Mouse (Mus musculus) ES-E14 (cell line): ENCODE results near the gene Dmxl2. TPM values are rescaled to one million over a fixed set of nuclear protein-coding genes. Genes with fewer than 3 reads are reported as not detected.

Source experiments
- DNase-seq: peaks from one replicate; pipeline ENCODE4 v3.0.0-alpha.2; 2013; ENCODE audit warnings: low read depth, low spot score
- H3K27ac ChIP-seq: 2 replicates; pipeline ENCODE4 v1.5.1; 2012; ENCODE audit warnings: low read depth, mild to moderate bottlenecking, low read length, moderate library complexity, mixed read lengths; ENCODE audit not compliant: poor library complexity, insufficient read depth, severe bottlenecking
- H3K36me3 ChIP-seq: 2 replicates; pipeline ENCODE4 v1.6.1; 2012; ENCODE audit warnings: mild to moderate bottlenecking, low read length, moderate library complexity, mixed read lengths; ENCODE audit not compliant: control insufficient read depth, poor library complexity, insufficient read depth, severe bottlenecking
- H3K4me1 ChIP-seq, 2 experiments: fragments of 150-350 bp in 1 of 2; sonication (generic) in 1 of 2; 2 replicates each; pipeline ENCODE4 v1.6.1; 2012; ENCODE audit warnings: low read length in 2 of 2, mild to moderate bottlenecking in 1 of 2, mixed read lengths in 1 of 2; ENCODE audit not compliant: control insufficient read depth in 2 of 2, insufficient read depth in 2 of 2, poor library complexity in 1 of 2
- H3K4me3 ChIP-seq, 2 experiments: fragments of 150-350 bp in 1 of 2; sonication (generic) in 1 of 2; 2 replicates each; pipeline ENCODE4 v1.5.1; 2012; ENCODE audit warnings: low read length in 2 of 2, low read depth in 1 of 2, mild to moderate bottlenecking in 1 of 2, mixed read lengths in 1 of 2; ENCODE audit not compliant: insufficient read depth in 1 of 2, poor library complexity in 1 of 2, severe bottlenecking in 1 of 2
- H3K9ac ChIP-seq: 2 replicates; pipeline ENCODE4 v1.6.1; 2012; ENCODE audit warnings: low read depth, mild to moderate bottlenecking, low read length, mixed read lengths; ENCODE audit not compliant: poor library complexity, insufficient read depth, severe bottlenecking
- H3K9me3 ChIP-seq: fragments of 150-350 bp; sonication (generic); 2 replicates; pipeline ENCODE4 v1.6.1; 2012; ENCODE audit warnings: low read depth, mild to moderate bottlenecking, low read length; ENCODE audit not compliant: control insufficient read depth, insufficient read depth
- CHD2 ChIP-seq: IDR thresholded peaks from 2 replicates; pipeline ENCODE4 v1.6.1; 2014; ENCODE audit warnings: mild to moderate bottlenecking, low read depth, low read length, inconsistent platforms
- HCFC1 ChIP-seq: IDR thresholded peaks from 2 replicates; pipeline ENCODE4 v1.6.1; 2012; ENCODE audit warnings: low read length, inconsistent platforms, borderline replicate concordance; ENCODE audit not compliant: insufficient read depth
- MAFK ChIP-seq: IDR thresholded peaks from 2 replicates; pipeline ENCODE4 v1.6.1; 2014; ENCODE audit warnings: mild to moderate bottlenecking, low read depth, low read length, inconsistent platforms; ENCODE audit not compliant: insufficient read depth
- ZC3H11A ChIP-seq: IDR thresholded peaks from 2 replicates; pipeline ENCODE4 v1.6.1; 2012; ENCODE audit warnings: low read depth, mild to moderate bottlenecking, inconsistent platforms, low read length, borderline replicate concordance
- ZNF384 ChIP-seq: IDR thresholded peaks from 2 replicates; pipeline ENCODE4 v1.6.1; 2012; ENCODE audit warnings: low read depth, low read length, inconsistent platforms
- in situ Hi-C, 2 experiments: fragments of 600-800 bp; cut with MboI; formaldehyde crosslinking; loops; one replicate each; pipeline ENCODE4 v1.15.1; 2025; ENCODE audit warnings: low sequenced_read_pairs in 2 of 2, inconsistent platforms in 1 of 2; ENCODE audit not compliant: unreplicated experiment in 2 of 2
- total RNA-seq: library from RNA; depleted of rRNA; stranded (reverse); fragments of 300-350 nt; gene quantifications from 2 replicates; pipeline ENCODE4 v1.2.3, GENCODE M21; 2012

The Dmxl2 gene
- total RNA-seq, 1 experiment = 11.6 TPM

DNA sequence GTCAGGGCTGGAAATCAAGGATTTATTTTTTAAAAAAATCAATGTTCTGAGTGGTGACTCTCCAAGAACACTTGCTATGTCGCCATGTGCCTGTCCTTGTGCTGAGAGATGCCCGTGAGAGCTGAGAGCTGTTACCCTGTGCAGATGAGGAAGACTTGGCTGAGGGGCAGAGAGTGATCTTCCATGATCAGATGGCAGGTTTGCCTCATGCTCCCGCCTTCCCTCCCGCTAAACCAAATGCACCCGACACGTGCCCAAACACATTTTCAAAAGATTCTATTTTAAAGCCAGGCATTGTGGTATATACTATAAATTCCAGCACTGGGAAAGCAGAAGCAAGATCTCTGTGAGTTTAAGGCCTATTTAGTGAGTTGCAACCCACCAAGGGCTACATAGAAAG is 29.4 kb upstream of the Dmxl2 start:
- Histone ChIP-seq H3K9ac (no peak overlapping the region), H3K27ac (no peak overlapping the region), H3K36me3 (no peaks in the 10 kb centered on the region), H3K4me1 (no peaks in the 10 kb centered on the region), H3K9me3 (no peaks in the 10 kb centered on the region), H3K4me3 (no peak overlapping the region)
- no peak for TF ChIP-seq MAFK
- no peak for TF ChIP-seq ZC3H11A
- TF ChIP-seq CHD2 = no peak
- TF ChIP-seq ZNF384 = no peak
- TF ChIP-seq HCFC1 = no peak
- DNase-seq = no peak
- in situ Hi-C loops = no loop called here

DNA sequence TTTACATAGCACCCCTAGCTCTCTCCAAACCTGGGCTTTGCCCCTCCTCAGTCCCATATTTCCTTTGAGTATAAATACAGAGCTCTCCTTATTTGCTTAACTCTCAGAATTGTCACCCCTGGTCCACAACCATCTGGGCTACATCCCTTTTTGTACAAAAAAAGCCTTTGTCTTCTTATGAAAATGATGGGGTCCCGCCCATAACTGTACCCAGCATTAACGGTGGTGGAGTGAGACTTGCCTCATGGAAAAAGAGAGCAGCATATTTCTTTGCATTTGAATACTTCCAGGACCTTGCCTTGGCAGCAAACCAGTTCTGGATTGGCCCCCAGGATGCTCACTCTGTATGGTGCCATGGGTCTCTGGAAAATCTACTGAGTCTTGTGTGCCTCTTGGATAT is 28.5 kb upstream of the Dmxl2 start:
- H3K9me3 ChIP-seq = no peaks in the 10 kb centered on the region
- H3K4me1 ChIP-seq = no peaks in the 10 kb centered on the region
- H3K36me3 ChIP-seq = no peaks in the 10 kb centered on the region
- H3K27ac ChIP-seq = no peak overlapping the region
- DNase-seq = no peak
- no peak overlapping the region for H3K9ac ChIP-seq
- in situ Hi-C loops = no loop called here
- TF ChIP-seq CHD2 = no peak
- no peak for TF ChIP-seq MAFK
- no peak for TF ChIP-seq ZC3H11A
- TF ChIP-seq HCFC1 = no peak
- TF ChIP-seq ZNF384 = no peak
- no peak overlapping the region for H3K4me3 ChIP-seq

GRCm38 (mm10) chr9:54527694-54528093 is 26.3 kb upstream of the Dmxl2 start:
- Histone ChIP-seq H3K4me1 (no peaks in the 10 kb centered on the region), H3K4me3 (no peak overlapping the region), H3K9ac (no peak overlapping the region), H3K9me3 (no peaks in the 10 kb centered on the region), H3K27ac (no peak overlapping the region), H3K36me3 (no peaks in the 10 kb centered on the region)
- no peak for DNase-seq
- in situ Hi-C loops = no loop called here
- TF ChIP-seq ZC3H11A (no peak), MAFK (no peak), ZNF384 (no peak), CHD2 (no peak), HCFC1 (no peak)

GRCm38 (mm10) chr9:54520286-54520685 is 18.9 kb upstream of the Dmxl2 start:
- in situ Hi-C loops = no loop called here
- Histone ChIP-seq H3K9me3 (no peaks in the 10 kb centered on the region), H3K4me1 (no peaks in the 10 kb centered on the region), H3K36me3 (no peaks in the 10 kb centered on the region), H3K27ac (no peak overlapping the region), H3K4me3 (no peak overlapping the region), H3K9ac (no peak overlapping the region)
- TF ChIP-seq ZC3H11A = no peak
- no peak for TF ChIP-seq MAFK
- no peak for TF ChIP-seq HCFC1
- TF ChIP-seq CHD2 = no peak
- no peak for TF ChIP-seq ZNF384
- no peak for DNase-seq

DNA sequence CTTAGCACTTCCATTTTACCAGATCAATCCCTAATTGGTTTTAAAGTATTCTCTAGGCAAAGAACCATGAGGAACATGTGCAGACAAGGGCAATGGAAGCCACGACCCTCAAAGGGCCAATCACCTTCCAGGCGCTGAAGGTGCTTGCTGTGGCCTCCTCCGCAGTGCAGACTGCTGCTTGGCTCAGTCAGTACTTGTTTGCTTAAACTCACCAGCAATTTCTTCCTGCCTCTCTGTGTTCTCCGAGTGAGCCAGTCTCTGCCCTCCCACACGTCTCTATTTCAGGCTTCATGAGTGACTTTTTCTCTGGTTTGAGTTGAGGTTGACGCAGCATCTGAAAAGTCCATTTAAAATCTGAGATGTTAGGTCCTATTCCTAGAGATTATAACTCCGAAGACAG is 17.5 kb upstream of the Dmxl2 start:
- no peak for TF ChIP-seq HCFC1
- no peak for TF ChIP-seq ZNF384
- TF ChIP-seq ZC3H11A = no peak
- no peak for TF ChIP-seq CHD2
- TF ChIP-seq MAFK = no peak
- Histone ChIP-seq H3K36me3 (no peaks in the 10 kb centered on the region), H3K27ac (no peak overlapping the region), H3K9me3 (no peaks in the 10 kb centered on the region), H3K4me1 (no peaks in the 10 kb centered on the region), H3K4me3 (no peak overlapping the region), H3K9ac (no peak overlapping the region)
- in situ Hi-C loops = no loop called here
- no peak for DNase-seq
